Mouse (Mus musculus) heart, postnatal 0 days (tissue): Measurements from ENCODE around the gene Mxra7.

Experiments used
- CTCF ChIP-seq: IDR thresholded peaks from 2 replicates; pipeline ENCODE4 v1.5.1; 2016; ENCODE audit warnings: antibody characterized with exemption, control low read depth, low read depth
- EP300 ChIP-seq: IDR thresholded peaks from 2 replicates; pipeline ENCODE4 v1.6.1; 2016; ENCODE audit warnings: antibody characterized with exemption, low read depth

GRCm38 (mm10) chr11:116810983-116811901 lies 16.6 kb downstream of the Mxra7 start:
- TF ChIP-seq CTCF = no peak
- no peak for TF ChIP-seq EP300
